8 mouse cellular contexts compared by ENCODE assay signal in genomic region chr1:14506201-14506830, GRCm38 (mm10).
DNase-seq lines count a peak whose midpoint lies in the region; ATAC-seq and TF ChIP-seq lines count a peak whose summit lies in the region.

No protein-coding gene starts in this region.

- ATAC-seq in embryonic facial prominence, embryonic 12.5 days (ENCODE audit: insufficient number of reproducible peaks, insufficient read depth, low FRiP score, low TSS enrichment) = peak; percentile 93
- ATAC-seq in hindbrain, embryonic 11.5 days (ENCODE audit: low FRiP score) = peak; percentile 88
- peak; percentile 72 for ATAC-seq in liver, embryonic 11.5 days (replicated peaks; ENCODE audit: low FRiP score)
- peak; percentile 80; the same call in 1 of the 2 replicates for ATAC-seq in neural tube, embryonic 15.5 days (ENCODE audit: low FRiP score)

- peak overlapping the region; percentile 90 for H3K27ac ChIP-seq in embryonic facial prominence, embryonic 12.5 days
- H3K27ac ChIP-seq in hindbrain, embryonic 11.5 days (ENCODE audit: low read depth, low read length) = 0 out of 2 replicates have a peak overlapping the region, but pooled peaks have one; percentile 51
- H3K27ac ChIP-seq in liver, embryonic 11.5 days (ENCODE audit: low read depth, low read length) = no peak overlapping the region
- H3K27ac ChIP-seq in neural tube, embryonic 15.5 days (replicated peaks) = no peak overlapping the region

- H3K4me2 ChIP-seq in embryonic facial prominence, embryonic 12.5 days (replicated peaks) = peak overlapping the region; percentile 90
- peak overlapping the region; percentile 85 for H3K4me2 ChIP-seq in hindbrain, embryonic 11.5 days (replicated peaks; ENCODE audit: low read depth, low read length)
- peak overlapping the region; percentile 66 for H3K4me2 ChIP-seq in liver, embryonic 11.5 days
- H3K4me2 ChIP-seq in neural tube, embryonic 15.5 days = peak overlapping the region; percentile 70

- H3K9ac ChIP-seq in embryonic facial prominence, embryonic 12.5 days = peak overlapping the region; percentile 63
- H3K9ac ChIP-seq in hindbrain, embryonic 11.5 days (ENCODE audit: low read depth, low read length) = peak overlapping the region; percentile 49
- no peak overlapping the region for H3K9ac ChIP-seq in liver, embryonic 11.5 days (ENCODE audit: low read depth, low read length)
- no peak overlapping the region for H3K9ac ChIP-seq in neural tube, embryonic 15.5 days (replicated peaks)

- H3K27me3 ChIP-seq in E14TG2a.4 (ENCODE audit: insufficient read depth, low read length) = peaks cover 42% of the 10 kb centered on the region
- H3K27me3 ChIP-seq in embryonic facial prominence, embryonic 12.5 days = peaks cover 12% of the 10 kb centered on the region; the same call in 1 of the 2 replicates
- H3K27me3 ChIP-seq in hindbrain, embryonic 11.5 days (ENCODE audit: control insufficient read depth, insufficient read depth, low read length) = peaks cover 21% of the 10 kb centered on the region
- peaks cover 65% of the 10 kb centered on the region for H3K27me3 ChIP-seq in liver, embryonic 11.5 days (replicated peaks; ENCODE audit: control insufficient read depth, insufficient read depth, low read length)
- peaks cover 60% of the 10 kb centered on the region for H3K27me3 ChIP-seq in neural tube, embryonic 15.5 days (replicated peaks)

- under 1% methylated on average over 34 of the region's 34 CpGs for WGBS in embryonic facial prominence, embryonic 12.5 days
- WGBS in hindbrain, embryonic 11.5 days = under 1% methylated on average over 31 of the region's 34 CpGs
- WGBS in liver, embryonic 11.5 days = 1% methylated on average over 34 of the region's 34 CpGs
- under 1% methylated on average over 34 of the region's 34 CpGs for WGBS in neural tube, embryonic 15.5 days

- no peak for TF ChIP-seq CTCF in E14TG2a.4 (conservative IDR thresholded peaks at IDR 0.05; ENCODE audit: low read length)

- peak; percentile 87 for DNase-seq in embryo, embryonic 10 days (ENCODE audit: low spot score)
- DNase-seq in embryo, embryonic 9.5 days (ENCODE audit: extremely low spot score) = no peak
- peak; percentile 78 for DNase-seq in hindbrain, embryonic 11.5 days (ENCODE audit: low spot score)
- DNase-seq in liver, embryonic 11.5 days (ENCODE audit: low spot score) = no peak
- no peak for DNase-seq in frontal cortex, postnatal 14 days (ENCODE audit: low spot score in 2 of 2)

- H3K9me3 ChIP-seq in E14TG2a.4 (ENCODE audit: low read length) = no peaks in the 10 kb centered on the region
- no peaks in the 10 kb centered on the region for H3K9me3 ChIP-seq in embryonic facial prominence, embryonic 12.5 days
- no peaks in the 10 kb centered on the region for H3K9me3 ChIP-seq in hindbrain, embryonic 11.5 days (ENCODE audit: control insufficient read depth, low read length)
- no peaks in the 10 kb centered on the region for H3K9me3 ChIP-seq in liver, embryonic 11.5 days (ENCODE audit: control insufficient read depth, low read length)
- H3K9me3 ChIP-seq in neural tube, embryonic 15.5 days (replicated peaks) = no peaks in the 10 kb centered on the region

- H3K36me3 ChIP-seq in E14TG2a.4 (ENCODE audit: insufficient read depth, low read length) = no peaks in the 10 kb centered on the region
- H3K36me3 ChIP-seq in embryonic facial prominence, embryonic 12.5 days = no peaks in the 10 kb centered on the region
- no peaks in the 10 kb centered on the region for H3K36me3 ChIP-seq in hindbrain, embryonic 11.5 days (ENCODE audit: control insufficient read depth, insufficient read depth, low read length)
- H3K36me3 ChIP-seq in liver, embryonic 11.5 days (ENCODE audit: control insufficient read depth, insufficient read depth, low read length) = no peaks in the 10 kb centered on the region
- H3K36me3 ChIP-seq in neural tube, embryonic 15.5 days = no peaks in the 10 kb centered on the region

- H3K4me3 ChIP-seq in E14TG2a.4 (replicated peaks; ENCODE audit: low read length) = peak overlapping the region; percentile 66
- peak overlapping the region; percentile 48 for H3K4me3 ChIP-seq in embryonic facial prominence, embryonic 12.5 days
- peak overlapping the region; percentile 44 for H3K4me3 ChIP-seq in hindbrain, embryonic 11.5 days (ENCODE audit: low read depth, low read length)
- H3K4me3 ChIP-seq in liver, embryonic 11.5 days (ENCODE audit: low read depth, low read length) = peak overlapping the region; percentile 40
- H3K4me3 ChIP-seq in neural tube, embryonic 15.5 days (replicated peaks) = peak overlapping the region; percentile 37

- peaks cover 28% of the 10 kb centered on the region for H3K4me1 ChIP-seq in E14TG2a.4 (replicated peaks; ENCODE audit: low read depth, low read length)
- peaks cover 39% of the 10 kb centered on the region for H3K4me1 ChIP-seq in embryonic facial prominence, embryonic 12.5 days
- H3K4me1 ChIP-seq in hindbrain, embryonic 11.5 days (replicated peaks; ENCODE audit: control insufficient read depth, insufficient read depth, low read length) = peaks cover 3% of the 10 kb centered on the region
- no peaks in the 10 kb centered on the region for H3K4me1 ChIP-seq in liver, embryonic 11.5 days (replicated peaks; ENCODE audit: control insufficient read depth, insufficient read depth, low read length)
- peaks cover 14% of the 10 kb centered on the region for H3K4me1 ChIP-seq in neural tube, embryonic 15.5 days

Comparison
In these comparisons a context has a peak if more than half of its experiments do, and no peak if none do; other contexts are left out.
1. DNase-seq: peak in embryo, embryonic 10 days (single experiment) and hindbrain, embryonic 11.5 days (single experiment); none in embryo, embryonic 9.5 days (single experiment), liver, embryonic 11.5 days (single experiment) and frontal cortex, postnatal 14 days (0 of 2).
2. H3K27ac ChIP-seq: peak in embryonic facial prominence, embryonic 12.5 days (single experiment) and hindbrain, embryonic 11.5 days (single experiment); none in liver, embryonic 11.5 days (single experiment) and neural tube, embryonic 15.5 days (single experiment).
3. H3K9ac ChIP-seq: peak in embryonic facial prominence, embryonic 12.5 days (single experiment) and hindbrain, embryonic 11.5 days (single experiment); none in liver, embryonic 11.5 days (single experiment) and neural tube, embryonic 15.5 days (single experiment).
4. Peak in every context shown above with its lines, with median percentiles within 50 percentile points of each other: H3K4me3 ChIP-seq, ATAC-seq and H3K4me2 ChIP-seq.